Mouse (Mus musculus): ENCODE results near the gene Il2rb.
A peak's percentile ranks its signal among the peaks of the same experiment; 100 is the strongest.

Il2rb gene

DNA sequence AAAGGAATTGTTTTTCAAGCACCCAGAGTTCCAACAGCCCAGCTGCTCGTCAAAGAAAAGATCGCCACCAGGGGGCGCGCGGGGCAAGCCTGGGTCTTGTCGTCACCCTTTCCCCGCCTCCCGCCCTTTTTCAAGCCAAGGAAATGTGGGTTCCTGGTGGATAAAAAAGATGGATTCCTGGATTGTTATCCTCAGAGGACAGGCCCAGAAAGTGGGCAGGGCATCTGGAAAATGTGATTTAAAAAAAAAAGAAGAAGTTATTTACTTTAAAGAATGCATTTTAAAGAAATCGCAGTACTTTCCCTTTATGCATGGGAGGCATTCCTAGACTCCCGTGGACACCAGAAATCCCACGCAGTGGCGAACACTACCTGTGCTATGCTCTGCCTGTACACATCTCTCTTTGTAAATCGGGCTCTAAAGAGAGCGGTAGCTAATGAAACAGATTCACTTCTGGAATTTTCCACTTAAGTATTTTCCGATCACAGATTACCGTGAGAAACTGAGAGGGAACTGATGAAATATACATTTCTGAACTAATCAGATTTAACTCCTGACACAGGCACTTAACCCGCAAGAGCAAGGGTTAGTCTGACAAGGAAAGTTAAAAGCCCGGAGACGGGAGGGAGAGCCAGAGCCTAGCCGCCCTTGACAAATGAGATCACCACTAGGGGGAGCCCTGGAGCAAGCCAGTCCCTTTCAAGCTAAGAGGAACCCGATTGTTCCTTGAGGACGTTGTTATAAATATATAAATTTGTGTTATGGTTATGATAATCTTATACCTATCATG lies 47.1 kb downstream of the Il2rb start:
- peak; percentile 94 for DNase-seq (ENCODE audit: low spot score)

DNA sequence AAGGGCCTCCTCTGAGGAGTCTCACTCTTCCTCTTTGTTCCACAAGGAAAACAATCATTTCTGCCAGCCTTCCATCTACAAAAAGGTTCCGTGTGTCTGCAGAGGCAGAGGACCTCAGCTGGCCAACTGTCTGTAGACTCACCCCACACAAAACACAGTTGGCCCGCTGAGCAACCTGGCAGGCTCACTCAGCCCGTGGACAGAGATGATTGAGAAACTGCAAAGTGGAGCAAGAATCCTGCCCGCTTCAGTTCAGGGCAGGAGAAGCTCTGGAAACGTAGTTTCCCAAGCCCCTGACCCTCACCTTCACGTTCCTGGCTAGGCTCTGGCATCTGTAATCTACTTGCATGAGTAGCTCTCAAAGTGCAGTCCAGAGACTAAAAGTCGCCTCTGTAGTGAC lies 48.0 kb downstream of the Il2rb start:
- no peak for DNase-seq (ENCODE audit: low spot score)

DNA sequence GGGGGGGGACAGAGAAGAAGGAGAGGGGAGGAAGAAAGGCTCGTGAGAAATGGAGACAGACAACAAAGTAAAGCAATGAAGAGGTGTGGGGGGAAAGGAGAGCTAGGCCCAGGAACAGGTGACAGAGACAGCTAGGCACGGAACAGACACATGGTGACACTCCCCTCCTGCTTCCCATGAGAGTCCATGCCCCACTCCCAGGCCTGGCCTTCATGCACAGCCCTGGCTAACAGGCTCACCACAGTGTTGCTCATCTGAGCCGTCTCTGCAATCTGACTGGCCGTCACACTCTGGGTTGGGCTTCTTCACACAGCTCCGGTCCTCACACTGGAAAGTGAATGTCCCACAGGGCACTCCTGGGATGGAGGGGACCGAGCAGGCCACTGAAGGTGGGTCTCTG lies 51.2 kb downstream of the Il2rb start:
- no peak for DNase-seq (ENCODE audit: low spot score)

DNA sequence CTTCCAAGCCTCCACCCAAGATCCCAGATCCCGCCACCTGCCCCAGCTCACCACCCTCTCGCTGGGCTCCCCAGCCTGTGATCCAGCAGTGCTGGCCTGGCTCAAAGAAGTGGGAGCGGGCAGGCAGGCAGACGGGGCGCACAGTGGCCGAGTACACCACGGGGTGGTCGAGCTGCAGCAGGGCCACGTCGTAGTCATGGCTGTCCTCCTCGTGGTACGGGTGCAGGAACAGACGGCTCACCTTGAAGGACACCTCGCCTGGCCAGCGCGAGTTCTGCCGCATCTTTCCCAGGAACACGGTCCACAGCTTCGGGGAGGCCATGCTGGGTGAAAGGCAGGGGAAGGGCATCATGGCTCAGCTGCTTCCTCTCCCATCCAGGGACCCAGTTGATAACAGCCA lies 52.8 kb downstream of the Il2rb start:
- no peak for DNase-seq (ENCODE audit: low spot score)

DNA sequence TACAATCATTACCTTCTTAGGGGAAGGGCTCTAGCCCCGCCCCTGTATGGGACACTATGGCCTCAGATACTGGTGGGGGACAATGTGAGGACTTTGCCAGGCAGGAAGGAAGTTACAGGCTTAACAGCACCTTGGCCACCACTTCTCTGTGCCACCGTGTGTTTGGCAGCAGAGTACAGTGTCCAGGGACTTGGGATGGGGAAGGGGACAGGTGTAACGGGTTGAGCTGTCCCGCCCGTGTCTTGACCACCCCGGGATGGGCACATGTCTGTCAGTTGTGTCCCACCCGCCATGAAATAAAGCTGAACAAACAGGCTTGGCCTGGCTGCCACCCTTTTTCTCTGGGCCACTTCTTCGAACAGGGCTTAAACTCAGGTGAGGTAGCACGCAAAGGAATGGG lies 56.1 kb downstream of the Il2rb start:
- no peak for DNase-seq (ENCODE audit: low spot score)

DNA sequence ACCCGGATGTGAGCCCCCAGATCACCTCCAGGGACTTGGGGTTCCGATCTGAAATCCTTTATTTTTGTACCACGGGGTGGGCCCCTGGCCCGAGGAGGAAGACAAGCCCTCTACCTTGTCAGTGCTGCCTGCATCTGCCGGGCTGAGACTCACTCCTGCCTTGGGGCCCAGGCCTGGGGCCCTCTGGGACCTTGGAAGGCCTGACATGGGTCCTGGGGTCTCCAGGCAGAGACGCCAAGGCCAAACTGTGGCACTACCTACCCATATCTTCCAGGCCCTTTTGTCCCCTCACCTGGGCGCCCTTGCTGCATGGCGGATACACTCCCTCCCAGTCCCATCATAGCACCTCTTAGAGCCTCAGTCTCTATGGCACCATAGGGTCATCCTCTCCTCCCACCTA lies 56.6 kb downstream of the Il2rb start:
- no peak for DNase-seq (ENCODE audit: low spot score)

DNA sequence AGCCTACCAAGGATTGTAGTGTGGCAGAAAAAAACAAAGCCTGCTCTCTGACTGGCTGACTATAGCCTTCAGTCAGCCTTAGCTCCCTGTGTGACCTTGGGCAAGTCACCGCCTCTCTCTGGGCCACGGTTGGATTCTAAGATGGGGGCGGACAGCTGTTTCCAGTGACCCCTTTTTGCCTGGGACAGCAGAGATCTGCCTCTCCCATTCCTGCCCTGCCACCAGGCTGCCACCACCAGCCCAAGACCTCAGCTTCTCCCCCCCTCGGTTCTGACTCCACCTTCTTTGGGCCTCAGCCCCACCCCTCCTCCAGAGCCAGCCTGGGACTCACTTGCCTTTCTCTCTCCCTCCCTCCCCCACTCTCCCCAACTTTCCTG lies 57.1 kb downstream of the Il2rb start:
- no peak for DNase-seq (ENCODE audit: low spot score)

DNA sequence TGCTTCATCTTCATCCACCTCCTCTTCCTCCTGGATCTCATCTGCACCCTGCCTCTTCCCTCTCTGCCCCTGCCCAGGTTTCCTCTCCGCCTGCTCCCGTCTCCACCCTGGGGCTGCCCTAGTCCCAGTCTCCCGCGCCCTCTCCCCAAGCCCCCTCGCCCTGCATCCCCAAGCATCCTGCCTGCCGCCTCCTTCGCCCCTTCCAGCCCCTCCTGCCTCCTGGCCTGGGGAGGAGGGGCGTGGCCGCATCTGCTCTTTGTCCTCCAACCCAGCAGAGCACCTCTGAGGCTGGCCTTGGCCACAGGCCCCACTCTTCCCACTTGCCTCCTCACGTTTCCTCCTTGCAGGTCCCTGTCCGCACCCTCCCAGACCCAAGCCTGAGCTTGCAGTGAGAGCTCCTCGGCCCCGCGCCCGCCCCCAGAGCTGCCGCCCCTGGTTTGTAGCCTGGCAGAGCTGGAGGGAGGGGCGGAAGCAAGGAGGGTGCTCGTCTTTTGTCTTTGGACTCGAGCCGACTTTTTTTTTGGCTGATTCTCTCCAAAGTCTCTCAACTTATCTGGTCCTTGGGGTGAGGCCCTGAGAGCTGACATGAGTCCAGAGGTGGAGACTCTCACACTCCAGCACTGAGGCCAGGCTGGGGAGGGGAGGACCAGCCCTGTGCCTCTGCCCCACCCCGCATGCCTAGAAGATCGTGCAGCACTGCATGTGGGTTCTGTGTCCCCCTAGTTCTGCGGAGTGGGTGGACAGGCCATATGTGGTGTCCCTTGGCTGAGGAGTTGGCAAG lies 57.6 kb downstream of the Il2rb start:
- peak; percentile 77 for DNase-seq (ENCODE audit: low spot score)

DNA sequence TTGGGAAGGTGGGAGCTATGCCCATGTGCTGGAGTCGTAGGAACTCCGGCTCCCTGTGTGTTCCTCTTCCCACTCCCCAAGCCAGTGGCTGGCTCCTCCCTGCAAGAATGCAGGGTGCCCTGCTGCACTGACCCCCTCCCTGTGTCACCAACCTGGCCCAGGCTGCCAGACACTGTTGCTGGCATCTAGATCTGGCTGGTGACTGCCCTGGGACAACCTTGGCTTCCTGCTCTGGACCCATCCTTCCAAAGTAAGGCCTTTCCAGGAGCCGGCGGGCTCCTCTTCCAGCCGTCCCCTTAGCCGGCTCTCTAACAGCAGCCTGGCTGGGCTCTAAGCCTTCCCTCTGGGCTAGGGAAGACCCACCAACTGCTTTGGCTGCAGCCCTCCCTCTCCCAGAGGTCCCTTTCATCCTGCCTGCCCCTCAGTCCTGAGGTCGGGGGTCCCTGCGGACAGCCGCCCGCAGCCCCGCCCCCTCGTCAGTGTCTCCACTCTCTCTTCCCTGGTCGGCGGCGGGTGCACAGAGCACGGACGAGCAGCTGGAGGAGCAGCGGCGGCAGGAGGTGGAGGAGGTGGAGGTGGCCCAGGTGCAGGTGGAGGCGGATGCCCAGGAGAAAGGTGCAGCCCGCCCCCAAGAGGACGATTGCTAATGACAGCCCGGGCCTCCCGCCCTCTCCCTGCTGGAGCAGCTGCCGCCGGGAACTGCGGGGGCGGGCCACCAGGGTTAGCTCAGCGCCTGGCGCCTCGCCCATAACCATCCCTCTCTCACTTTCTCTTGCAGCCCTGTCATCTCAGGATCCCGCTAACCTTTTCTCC lies 58.5 kb downstream of the Il2rb start:
- DNase-seq (ENCODE audit: low spot score) = peak; percentile 94

DNA sequence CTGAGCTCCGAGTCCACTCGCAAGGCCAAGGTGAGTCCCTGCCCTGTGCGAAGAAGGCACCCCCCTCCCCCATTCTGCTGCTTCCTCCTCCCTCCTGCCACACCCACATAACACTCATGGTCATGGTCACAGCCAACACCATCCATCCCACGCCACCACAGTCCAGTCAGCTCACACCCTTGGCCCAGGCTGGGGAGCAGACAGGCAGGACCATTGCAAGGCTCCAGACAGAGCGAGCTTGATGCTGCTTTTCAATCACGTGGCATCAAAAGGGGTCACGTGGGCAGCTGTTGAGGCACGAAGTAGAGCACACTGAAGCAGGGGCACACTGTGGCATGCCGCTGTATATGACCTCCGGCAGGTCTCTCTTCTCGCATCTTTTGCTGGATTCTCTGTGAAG lies 59.4 kb downstream of the Il2rb start:
- no peak for DNase-seq (ENCODE audit: low spot score)

DNA sequence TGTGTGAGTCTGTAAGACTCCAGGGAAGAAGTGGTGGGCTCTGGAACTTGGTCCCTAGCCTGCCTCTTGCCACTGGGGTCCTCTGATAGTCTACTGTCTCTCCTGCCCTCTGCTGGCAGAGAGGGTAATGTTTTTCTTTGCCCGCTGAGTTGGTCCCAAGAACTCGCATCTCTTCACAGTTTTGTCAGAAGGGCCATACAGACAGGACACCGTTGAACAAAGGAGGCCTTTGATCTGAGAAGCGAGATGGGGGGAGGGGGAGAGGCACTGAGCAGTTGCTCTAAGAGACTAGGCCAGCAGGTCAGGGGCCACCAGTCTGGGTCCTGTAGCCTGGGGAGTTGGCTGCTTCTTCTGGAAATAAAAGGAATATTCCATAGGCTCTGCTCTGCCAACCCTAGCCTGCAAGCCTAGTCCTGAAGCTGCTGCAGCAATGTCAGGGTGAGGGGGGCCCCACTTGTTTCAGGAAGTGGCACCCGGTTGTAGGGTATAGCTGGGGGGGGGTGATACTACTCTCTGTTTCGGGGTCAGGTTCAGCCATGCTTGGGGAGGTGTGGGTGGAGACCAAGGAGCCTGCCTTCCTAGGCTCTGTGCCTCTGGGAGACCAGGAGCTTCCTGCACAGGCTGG lies 60.1 kb downstream of the Il2rb start:
- peak; percentile 68 for DNase-seq (ENCODE audit: low spot score)

DNA sequence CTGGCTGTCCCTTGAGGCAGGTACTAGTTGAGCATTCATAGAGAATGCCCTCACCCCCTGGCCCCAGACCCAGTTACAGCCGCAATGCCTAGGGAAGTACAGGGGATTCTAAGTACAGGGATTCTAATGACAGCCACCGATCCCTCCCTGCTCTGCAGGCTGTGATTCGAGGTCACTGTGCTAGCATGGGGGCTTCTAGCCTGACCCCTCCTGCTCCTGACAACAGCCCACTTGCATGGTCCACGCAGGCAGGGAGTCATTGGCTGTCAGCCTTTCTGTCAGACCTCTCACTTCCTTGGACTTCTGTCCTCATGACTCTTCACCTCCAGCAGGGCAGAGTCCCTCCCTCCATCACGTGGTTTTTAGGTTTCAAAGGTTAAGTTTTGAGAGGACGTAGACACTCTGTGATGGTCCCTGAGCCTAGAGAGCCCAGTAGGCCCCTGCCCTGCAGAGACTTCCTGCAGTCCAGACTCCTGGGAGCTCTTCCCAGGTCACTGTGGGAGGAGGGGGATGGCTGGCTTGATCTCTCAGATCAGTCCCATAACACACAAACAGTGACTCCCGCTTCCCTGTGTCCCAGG lies 63.4 kb downstream of the Il2rb start:
- DNase-seq (ENCODE audit: low spot score) = no peak

DNA sequence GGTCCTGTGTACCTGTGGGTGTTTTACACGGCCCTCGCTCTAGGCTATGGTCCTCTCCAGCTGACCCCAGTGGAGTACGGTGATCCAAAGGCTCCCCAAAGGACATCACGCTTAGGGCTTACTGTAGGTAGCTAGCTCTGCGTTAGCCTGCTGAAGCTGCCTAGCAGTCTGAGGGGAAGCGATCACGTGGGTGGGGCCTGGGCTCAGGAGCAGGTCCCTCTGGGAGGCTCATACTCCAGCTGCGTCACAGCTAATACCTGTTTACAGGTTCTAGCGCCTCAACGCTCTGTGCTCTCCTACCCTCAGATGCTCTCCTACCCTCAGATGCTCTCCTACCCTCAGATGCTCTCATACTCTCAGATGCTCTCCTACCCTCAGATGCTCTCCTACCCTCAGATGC lies 64.2 kb downstream of the Il2rb start:
- DNase-seq (ENCODE audit: low spot score) = no peak

DNA sequence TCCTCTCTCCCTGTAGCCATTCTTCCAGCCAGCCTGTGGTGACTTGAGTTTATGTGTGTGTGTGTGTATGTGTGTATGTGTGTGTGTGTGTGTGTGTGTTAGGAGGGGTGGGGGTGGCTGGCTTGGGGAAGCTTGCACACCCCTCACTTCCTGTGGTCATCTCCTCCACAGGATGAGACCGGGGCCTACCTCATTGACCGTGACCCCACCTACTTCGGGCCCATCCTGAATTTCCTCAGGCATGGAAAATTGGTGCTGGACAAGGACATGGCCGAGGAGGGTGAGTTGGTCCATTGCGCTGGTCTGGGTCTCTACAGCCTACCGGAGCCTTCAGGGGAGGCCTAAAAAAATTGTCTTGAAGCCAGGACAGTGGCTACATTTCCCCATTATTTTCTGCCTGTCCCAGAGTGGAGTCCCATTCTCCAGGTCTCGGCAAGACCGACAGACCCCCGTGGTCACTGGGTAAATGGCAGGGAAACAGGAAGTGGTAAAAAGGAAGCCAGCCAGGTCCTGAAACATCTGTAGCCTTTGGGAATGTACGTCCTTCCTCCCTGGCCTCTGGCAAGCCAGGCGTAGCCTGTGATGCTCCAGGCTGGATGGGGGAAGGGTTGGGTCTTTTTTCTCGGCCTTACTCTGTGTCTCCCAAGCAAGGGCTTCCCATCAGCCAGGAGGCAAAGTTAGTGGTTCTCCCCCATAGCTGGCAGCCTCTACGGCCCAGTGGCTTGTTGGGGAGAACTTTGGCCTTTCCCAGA lies 65.0 kb downstream of the Il2rb start:
- no peak for DNase-seq (ENCODE audit: low spot score)

Measured in MN1 (cell line).